ENCODE assay signal across 15 mouse cellular contexts in genomic region chr19:34706261-34706660, GRCm38 (mm10). TPM values are rescaled to one million over a fixed set of nuclear protein-coding genes. Genes with fewer than 3 reads are reported as not detected.
A peak's percentile ranks its signal among the peaks of the same experiment; 100 is the strongest.
DNase-seq lines count a peak whose midpoint lies in the region; ATAC-seq lines count a peak whose summit lies in the region.
"Had no signal": no experiment of that assay in that cellular context is flagged by ENCODE, and none has a peak within 500 bp of the region (broad histone marks: within the 10 kb centered on the region; RNA-seq: fewer than 3 reads in every experiment).

No protein-coding gene starts in this region.

- no peak overlapping the region for H3K4me3 ChIP-seq in heart, embryonic 12.5 days
- H3K4me3 ChIP-seq in lung, embryonic 15.5 days, result no peak overlapping the region
- H3K4me3 ChIP-seq: limb, embryonic 12.5 days; neural tube, embryonic 13.5 days had no signal

- H3K9me3 ChIP-seq in heart, embryonic 12.5 days (replicated peaks), result no peaks in the 10 kb centered on the region
- no peaks in the 10 kb centered on the region for H3K9me3 ChIP-seq in lung, embryonic 15.5 days
- H3K9me3 ChIP-seq: G1E; limb, embryonic 12.5 days; neural tube, embryonic 13.5 days had no signal

- peak overlapping the region; percentile 45 for H3K4me2 ChIP-seq in heart, embryonic 12.5 days
- H3K4me2 ChIP-seq in lung, embryonic 15.5 days, result no peak overlapping the region
- H3K4me2 ChIP-seq: limb, embryonic 12.5 days; neural tube, embryonic 13.5 days had no signal

- DNase-seq in heart, postnatal 14 days, result no peak
- DNase-seq in Muller cell, postnatal 12 days (ENCODE audit: inconsistent ontology term), result peak; percentile 76
- DNase-seq in kidney, adult 9 months, result peak; percentile 90
- DNase-seq in cerebellum, adult 11 months, result no peak
- no peak for DNase-seq in layer of hippocampus, postnatal 14 days (ENCODE audit: low spot score in 2 of 2)
- DNase-seq: heart, adult 18-20 months; layer of hippocampus, adult 9-11 months had no signal

- 34% methylated on average over 6 of the region's 6 CpGs for WGBS in heart, embryonic 12.5 days
- 14% methylated on average over 6 of the region's 6 CpGs for WGBS in lung, embryonic 15.5 days

- H3K27ac ChIP-seq in heart, embryonic 12.5 days (ENCODE audit: poor library complexity, severe bottlenecking), result peak overlapping the region; percentile 52; the same call in 1 of the 2 replicates
- H3K27ac ChIP-seq in lung, embryonic 15.5 days, result peak overlapping the region; percentile 85
- H3K27ac ChIP-seq: limb, embryonic 12.5 days; macrophage; neural tube, embryonic 13.5 days had no signal

- no peaks in the 10 kb centered on the region for H3K27me3 ChIP-seq in heart, embryonic 12.5 days (replicated peaks)
- H3K27me3 ChIP-seq in lung, embryonic 15.5 days, result no peaks in the 10 kb centered on the region
- H3K27me3 ChIP-seq: limb, embryonic 12.5 days; neural tube, embryonic 13.5 days had no signal

- no peak for ATAC-seq in heart, embryonic 12.5 days (ENCODE audit: insufficient number of reproducible peaks, low FRiP score)
- ATAC-seq in lung, embryonic 15.5 days (ENCODE audit: borderline replicate concordance, extremely low read depth, low FRiP score, low TSS enrichment), result peak; percentile 88
- ATAC-seq in erythroblast, adult 5-6 weeks (replicated peaks; ENCODE audit: low FRiP score, poor library complexity, severe bottlenecking), result no peak
- ATAC-seq: activated CD4-positive, CD25-positive, alpha-beta regulatory T cell, adult 4 months had no signal

- no peaks in the 10 kb centered on the region for H3K36me3 ChIP-seq in heart, embryonic 12.5 days
- H3K36me3 ChIP-seq in lung, embryonic 15.5 days, result no peaks in the 10 kb centered on the region
- H3K36me3 ChIP-seq: G1E; limb, embryonic 12.5 days; neural tube, embryonic 13.5 days had no signal

- peaks cover 11% of the 10 kb centered on the region for H3K4me1 ChIP-seq in heart, embryonic 12.5 days (replicated peaks)
- H3K4me1 ChIP-seq in lung, embryonic 15.5 days, result peaks cover 17% of the 10 kb centered on the region
- H3K4me1 ChIP-seq: limb, embryonic 12.5 days; neural tube, embryonic 13.5 days had no signal

- no peak overlapping the region for H3K9ac ChIP-seq in heart, embryonic 12.5 days
- no peak overlapping the region for H3K9ac ChIP-seq in lung, embryonic 15.5 days
- H3K9ac ChIP-seq: limb, embryonic 12.5 days; neural tube, embryonic 13.5 days had no signal

- intact Hi-C loops in heart, postnatal 14 days (cut with DNase I), result no loop called here

RNA-seq across cellular contexts. Expression of gene Slc16a12, which starts 40.8 kb away (rescaled TPM):
- polyA plus RNA-seq in heart, embryonic 12.5 days (2016; fragmentation: Nextera tagmentation; extraction: Ambion mirVana), result 37.2 and 37.8 TPM in 2 replicates
- 1 to 10 TPM; 2.8 to 4.2 TPM for total RNA-seq in heart, postnatal 14 days (2021)
- polyA plus RNA-seq in lung, embryonic 15.5 days (2015; fragmentation: Nextera tagmentation; extraction: Ambion mirVana), result 14.8 TPM in 2 replicates
- total RNA-seq in erythroblast, adult 5-6 weeks (2015; ENCODE audit: low replicate concordance), result not detected in 2 replicates
- not detected in 2 replicates for total RNA-seq in erythroblast, adult 5-6 weeks (2017; ENCODE audit: low replicate concordance)
- 1 to 10 TPM; 2.5 to 2.8 TPM for total RNA-seq in layer of hippocampus, postnatal 14 days (2021)
- polyA plus RNA-seq: activated CD4-positive, CD25-positive, alpha-beta regulatory T cell, adult 4 months; G1E; macrophage had no signal

Comparison
In these comparisons a context has a peak if more than half of its experiments do, and no peak if none do; other contexts are left out.
1. DNase-seq: peak in Muller cell, postnatal 12 days (single experiment) and kidney, adult 9 months (single experiment); none in heart, postnatal 14 days (0 of 2), cerebellum, adult 11 months (single experiment) and layer of hippocampus, postnatal 14 days (0 of 2).